Mouse (Mus musculus) neural tube, embryonic 11.5 days (tissue): ENCODE measurements around the gene Prkn. TPM values are rescaled to one million over a fixed set of nuclear protein-coding genes. Genes with fewer than 3 reads are reported as not detected.

Experiments
- ATAC-seq: fragments of 200-750 bp; cut with Nextera tagmentation; 2 replicates; pipeline ENCODE4 v1.8.0; 2017; ENCODE audit warnings: moderate number of reproducible peaks, mild to moderate bottlenecking, moderate TSS enrichment, moderate library complexity; ENCODE audit not compliant: insufficient read depth, low FRiP score, low TSS enrichment
- DNase-seq: peaks from one replicate; pipeline ENCODE4 v3.0.0-alpha.2; 2015; ENCODE audit warnings: low spot score
- H3K27ac ChIP-seq: fragments of 300-500 bp; sonication (generic); 2 replicates; pipeline ENCODE4 v1.5.1; 2014; ENCODE audit warnings: low read depth, mild to moderate bottlenecking, low read length
- H3K27me3 ChIP-seq: fragments of 300-500 bp; sonication (generic); 2 replicates; pipeline ENCODE4 v1.6.1; 2014; ENCODE audit warnings: mild to moderate bottlenecking, low read length, mixed read lengths; ENCODE audit not compliant: control insufficient read depth, insufficient read depth
- H3K36me3 ChIP-seq: fragments of 300-500 bp; sonication (generic); 2 replicates; pipeline ENCODE4 v1.6.1; 2014; ENCODE audit warnings: mild to moderate bottlenecking, low read length, moderate library complexity, mixed read lengths; ENCODE audit not compliant: control insufficient read depth, insufficient read depth
- H3K4me1 ChIP-seq: fragments of 300-500 bp; sonication (generic); 2 replicates; pipeline ENCODE4 v1.6.1; 2014; ENCODE audit warnings: low read length, mixed read lengths; ENCODE audit not compliant: control insufficient read depth, insufficient read depth
- H3K4me2 ChIP-seq: fragments of 300-500 bp; sonication (generic); 2 replicates; pipeline ENCODE4 v1.6.1; 2014; ENCODE audit warnings: low read depth, mild to moderate bottlenecking, moderate library complexity
- H3K4me3 ChIP-seq: fragments of 300-500 bp; sonication (generic); 2 replicates; pipeline ENCODE4 v1.5.1; 2014; ENCODE audit warnings: low read depth, low read length
- H3K9ac ChIP-seq: fragments of 300-500 bp; sonication (generic); 2 replicates; pipeline ENCODE4 v1.6.1; 2014; ENCODE audit warnings: mild to moderate bottlenecking, low read length
- H3K9me3 ChIP-seq: fragments of 300-500 bp; sonication (generic); 2 replicates; pipeline ENCODE4 v1.6.1; 2016; ENCODE audit warnings: low read length; ENCODE audit not compliant: control insufficient read depth
- WGBS: fragments of 180-500 bp; shearing (Covaris S2); extraction: QIAGEN DNeasy Blood & Tissue Kit; methylation state at CpG from one replicate; pipeline ENCODE4 v1.1.7; 2014; 5-methylcytosine and 5-hydroxymethylcytosine counted together
- polyA plus RNA-seq: library from polyadenylated mRNA; unstranded; fragments of >200 nt; fragmentation: Nextera tagmentation; extraction: Ambion mirVana; gene quantifications from 2 replicates; pipeline ENCODE4 v1.2.1, GENCODE M21; 2014

Gene Prkn
- polyA plus RNA-seq, 1 experiment from 2014 or later: 1.4 TPM

DNA sequence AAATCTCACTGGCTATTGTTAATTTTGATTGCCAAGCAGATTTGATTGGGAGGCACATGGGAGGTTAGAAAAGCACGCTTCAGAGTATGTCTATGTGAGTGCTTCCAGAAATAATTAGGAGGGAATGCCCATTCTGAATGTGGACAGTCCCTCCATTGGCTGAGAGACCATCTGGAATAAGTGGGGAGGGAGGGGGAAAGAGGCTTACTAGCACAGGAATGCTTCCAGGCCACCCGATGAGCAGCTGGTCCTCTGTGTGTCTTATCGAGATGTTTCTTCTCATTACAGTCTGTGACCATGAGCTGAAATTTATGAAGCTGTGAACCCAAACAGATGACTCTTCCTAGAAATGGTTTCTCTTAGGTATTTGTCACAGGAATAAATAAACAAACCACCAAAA, 493.6 kb downstream of the Prkn start:
- H3K27ac ChIP-seq: no peak overlapping the region
- H3K4me3 ChIP-seq: no peak overlapping the region
- no peaks in the 10 kb centered on the region for H3K36me3 ChIP-seq
- no peaks in the 10 kb centered on the region for H3K4me1 ChIP-seq
- no peaks in the 10 kb centered on the region for H3K27me3 ChIP-seq
- no peaks in the 10 kb centered on the region for H3K9me3 ChIP-seq
- ATAC-seq (no peak), DNase-seq (no peak)
- 68% methylated on average over 3 of the region's 3 CpGs for WGBS
- H3K4me2 ChIP-seq: no peak overlapping the region
- H3K9ac ChIP-seq: no peak overlapping the region

DNA sequence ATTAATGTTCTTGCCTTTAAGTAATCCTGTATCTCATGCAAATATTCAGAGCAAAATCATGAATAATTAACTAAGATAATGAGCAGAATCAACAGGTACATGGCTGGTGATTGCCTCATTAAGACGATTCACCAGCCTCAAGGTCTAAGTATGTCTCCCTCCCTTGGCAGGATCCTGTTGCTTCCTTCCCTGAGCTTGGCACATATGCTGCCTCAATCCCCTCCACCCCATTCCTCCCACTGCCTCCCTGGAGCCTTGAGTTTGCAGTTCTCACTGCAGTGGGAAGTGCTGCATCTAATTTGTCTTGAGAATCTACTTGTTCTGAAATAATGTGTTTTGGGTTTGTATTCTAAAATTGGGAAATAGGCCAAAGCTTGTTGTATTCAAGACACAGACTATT, 496.0 kb downstream of the Prkn start:
- H3K9ac ChIP-seq: no peak overlapping the region
- no peak overlapping the region for H3K4me3 ChIP-seq
- no peaks in the 10 kb centered on the region for H3K36me3 ChIP-seq
- WGBS: 41% methylated on average over 1 of the region's 1 CpGs
- DNase-seq (no peak), ATAC-seq (no peak)
- H3K9me3 ChIP-seq: no peaks in the 10 kb centered on the region
- no peaks in the 10 kb centered on the region for H3K27me3 ChIP-seq
- no peak overlapping the region for H3K27ac ChIP-seq
- H3K4me1 ChIP-seq: no peaks in the 10 kb centered on the region
- H3K4me2 ChIP-seq: no peak overlapping the region

DNA sequence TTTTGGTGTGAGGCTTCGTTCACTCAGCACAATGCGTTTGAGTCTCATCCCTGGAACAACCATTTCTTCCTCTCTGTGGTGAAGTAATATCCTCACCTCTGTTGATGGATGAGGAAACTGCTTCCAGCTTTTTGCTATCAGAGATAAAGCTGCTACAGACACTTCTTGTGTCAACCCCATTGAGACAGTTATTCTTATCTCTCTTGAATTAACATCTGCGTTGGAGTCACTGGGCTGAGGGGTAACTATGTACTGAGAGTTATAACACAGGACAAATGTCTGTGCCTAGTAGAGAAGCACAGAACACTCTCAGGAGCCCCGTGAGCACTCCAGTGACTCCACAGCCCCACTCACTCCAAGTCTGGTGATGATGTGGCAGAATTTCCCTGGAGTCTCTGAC, 500.2 kb downstream of the Prkn start:
- H3K4me2 ChIP-seq: no peak overlapping the region
- no peaks in the 10 kb centered on the region for H3K27me3 ChIP-seq
- no peak overlapping the region for H3K9ac ChIP-seq
- no peaks in the 10 kb centered on the region for H3K4me1 ChIP-seq
- H3K36me3 ChIP-seq: no peaks in the 10 kb centered on the region
- 72% methylated on average over 4 of the region's 4 CpGs for WGBS
- H3K27ac ChIP-seq: no peak overlapping the region
- ATAC-seq: no peak
- H3K9me3 ChIP-seq: no peaks in the 10 kb centered on the region
- no peak for DNase-seq
- H3K4me3 ChIP-seq: no peak overlapping the region

DNA sequence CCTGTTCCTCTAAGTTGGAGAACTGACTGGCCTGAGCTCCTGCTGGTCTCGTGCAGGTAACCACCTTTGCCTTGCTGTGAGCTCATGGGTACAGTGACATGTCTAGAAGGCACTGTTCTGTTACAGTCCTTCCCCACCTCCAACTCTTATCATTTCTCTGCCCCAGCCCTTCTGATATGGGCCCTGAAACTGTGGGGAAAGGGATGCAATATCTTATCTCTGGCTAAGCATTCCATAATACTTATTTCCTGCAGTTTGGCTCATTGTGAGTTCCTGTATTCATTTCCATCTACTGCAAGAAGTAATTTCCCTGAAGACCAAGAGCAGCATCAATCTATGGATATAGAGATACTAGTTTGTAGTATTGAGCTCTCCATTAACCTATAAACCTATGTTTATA, 506.1 kb downstream of the Prkn start:
- DNase-seq: no peak
- H3K36me3 ChIP-seq: no peaks in the 10 kb centered on the region
- no peaks in the 10 kb centered on the region for H3K9me3 ChIP-seq
- no peak overlapping the region for H3K4me3 ChIP-seq
- WGBS: 89% methylated on average over 1 of the region's 1 CpGs
- ATAC-seq: no peak
- H3K27ac ChIP-seq: no peak overlapping the region
- no peaks in the 10 kb centered on the region for H3K27me3 ChIP-seq
- no peak overlapping the region for H3K9ac ChIP-seq
- H3K4me2 ChIP-seq: no peak overlapping the region
- no peaks in the 10 kb centered on the region for H3K4me1 ChIP-seq

DNA sequence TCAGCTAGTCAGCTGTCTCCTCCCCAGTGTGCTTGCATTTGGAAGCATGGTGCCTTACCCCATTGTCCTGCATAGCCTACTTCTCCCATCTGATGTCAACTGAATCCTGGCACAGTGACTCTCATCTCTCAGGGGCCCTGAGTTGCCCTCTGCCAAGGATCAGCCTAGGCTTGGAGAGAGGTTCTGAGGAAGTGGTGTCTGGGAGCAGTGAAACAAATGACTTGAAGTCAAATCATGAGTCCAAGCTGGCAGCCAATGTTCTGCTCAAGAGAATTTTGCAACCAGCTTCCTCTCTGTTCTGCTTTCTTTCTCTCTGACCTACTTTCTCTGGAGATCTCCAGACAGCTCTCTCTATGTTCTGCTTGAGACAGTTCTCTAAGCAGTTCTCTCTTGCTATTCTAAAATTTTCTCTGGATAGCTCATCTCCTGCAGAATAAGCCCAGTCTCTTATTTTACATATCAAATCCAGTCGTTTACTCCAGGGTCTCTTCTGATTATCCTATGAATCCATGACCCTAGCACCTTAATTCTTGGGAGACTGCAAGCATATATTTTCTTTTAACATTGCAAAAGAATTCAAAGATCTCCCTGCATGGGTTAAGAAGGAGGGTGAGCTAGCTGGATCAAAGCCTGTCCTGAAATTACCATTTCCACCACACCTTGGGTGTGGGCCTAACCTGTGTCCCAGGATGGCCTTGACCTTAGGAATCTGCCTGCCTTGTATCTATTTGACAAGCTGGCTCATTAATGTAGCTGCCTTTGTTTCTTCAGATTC, 512.8 kb downstream of the Prkn start:
- no peak for ATAC-seq
- H3K4me2 ChIP-seq: no peak overlapping the region
- H3K4me1 ChIP-seq: no peaks in the 10 kb centered on the region
- WGBS: 36% methylated on average over 1 of the region's 1 CpGs
- H3K9me3 ChIP-seq: no peaks in the 10 kb centered on the region
- no peaks in the 10 kb centered on the region for H3K36me3 ChIP-seq
- no peaks in the 10 kb centered on the region for H3K27me3 ChIP-seq
- no peak overlapping the region for H3K27ac ChIP-seq
- no peak for DNase-seq
- no peak overlapping the region for H3K9ac ChIP-seq
- H3K4me3 ChIP-seq: no peak overlapping the region

DNA sequence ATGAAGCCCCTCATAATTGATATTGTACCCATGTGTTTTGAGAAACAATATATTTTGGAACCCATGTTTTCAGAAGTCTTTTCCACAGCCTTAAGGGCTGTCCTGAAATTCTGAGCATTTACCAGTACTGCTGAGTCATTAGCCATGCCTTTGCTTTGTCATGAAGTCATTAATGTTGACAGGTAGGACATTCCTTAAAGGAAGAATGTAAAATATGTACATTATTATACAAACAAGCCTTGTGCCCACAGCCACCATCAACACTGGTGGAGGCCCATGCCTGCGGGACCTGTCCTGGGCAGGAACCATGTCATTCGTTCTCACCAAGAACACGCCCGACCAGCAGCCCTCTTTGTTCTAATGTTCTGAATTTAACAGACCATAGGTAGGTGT, 513.4 kb downstream of the Prkn start:
- 95% methylated on average over 4 of the region's 4 CpGs for WGBS
- no peaks in the 10 kb centered on the region for H3K4me1 ChIP-seq

DNA sequence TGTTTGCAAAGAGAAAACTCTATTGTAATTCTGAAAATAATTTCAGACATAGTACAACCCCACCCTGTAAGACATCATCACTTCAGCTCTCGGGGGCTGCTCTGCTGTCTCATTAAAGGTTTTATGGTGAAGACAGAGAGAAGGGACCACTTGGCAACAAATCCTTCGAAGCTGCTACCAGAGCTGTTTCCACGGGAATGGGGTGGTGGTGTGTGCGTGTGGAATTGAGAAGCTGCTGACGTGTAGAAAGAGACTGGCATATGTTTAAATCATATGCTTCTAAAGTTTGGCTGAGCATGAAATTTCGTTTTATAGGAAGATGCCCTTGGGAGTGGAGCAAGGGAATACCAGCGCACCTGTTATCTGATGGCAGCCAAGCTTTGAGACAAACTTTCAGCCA, 514.2 kb downstream of the Prkn start:
- Histone ChIP-seq H3K27ac (no peak overlapping the region), H3K4me2 (no peak overlapping the region), H3K9ac (no peak overlapping the region), H3K4me1 (no peaks in the 10 kb centered on the region), H3K4me3 (no peak overlapping the region), H3K27me3 (no peaks in the 10 kb centered on the region), H3K9me3 (no peaks in the 10 kb centered on the region), H3K36me3 (no peaks in the 10 kb centered on the region)
- DNase-seq: no peak
- WGBS: 77% methylated on average over 7 of the region's 7 CpGs
- no peak for ATAC-seq

More for the DNA sequence above, 513.4 kb downstream of the Prkn start:
- no peak overlapping the region for H3K9ac ChIP-seq
- H3K9me3 ChIP-seq: no peaks in the 10 kb centered on the region
- H3K4me3 ChIP-seq: no peak overlapping the region
- H3K27ac ChIP-seq: no peak overlapping the region
- DNase-seq: no peak
- H3K36me3 ChIP-seq: no peaks in the 10 kb centered on the region
- H3K27me3 ChIP-seq: no peaks in the 10 kb centered on the region
- H3K4me2 ChIP-seq: no peak overlapping the region
- ATAC-seq: no peak

DNA sequence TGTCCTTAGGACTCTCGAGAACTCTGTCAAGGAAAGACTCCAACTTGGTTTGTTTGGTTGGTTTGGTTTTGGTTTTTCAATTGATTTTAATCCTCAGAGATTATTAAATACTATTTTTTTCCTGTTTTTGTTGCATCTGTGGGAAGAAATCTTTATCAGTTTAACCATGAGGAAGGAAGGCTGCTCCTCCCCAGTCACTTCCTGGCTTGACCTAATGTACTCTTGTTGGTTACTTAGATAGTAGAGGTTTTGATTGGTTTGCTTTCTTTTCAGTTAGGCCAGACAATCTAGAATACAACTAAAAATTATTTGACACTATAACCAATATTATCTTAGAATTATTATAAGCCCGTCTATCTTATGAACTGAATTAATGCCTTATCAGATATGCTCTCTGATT, 535.3 kb downstream of the Prkn start:
- Histone ChIP-seq H3K4me3 (no peak overlapping the region), H3K9me3 (no peaks in the 10 kb centered on the region), H3K36me3 (no peaks in the 10 kb centered on the region), H3K4me1 (no peaks in the 10 kb centered on the region), H3K9ac (no peak overlapping the region), H3K27me3 (no peaks in the 10 kb centered on the region), H3K27ac (no peak overlapping the region), H3K4me2 (no peak overlapping the region)
- ATAC-seq (no peak), DNase-seq (no peak)
- 87% methylated on average over 2 of the region's 2 CpGs for WGBS

DNA sequence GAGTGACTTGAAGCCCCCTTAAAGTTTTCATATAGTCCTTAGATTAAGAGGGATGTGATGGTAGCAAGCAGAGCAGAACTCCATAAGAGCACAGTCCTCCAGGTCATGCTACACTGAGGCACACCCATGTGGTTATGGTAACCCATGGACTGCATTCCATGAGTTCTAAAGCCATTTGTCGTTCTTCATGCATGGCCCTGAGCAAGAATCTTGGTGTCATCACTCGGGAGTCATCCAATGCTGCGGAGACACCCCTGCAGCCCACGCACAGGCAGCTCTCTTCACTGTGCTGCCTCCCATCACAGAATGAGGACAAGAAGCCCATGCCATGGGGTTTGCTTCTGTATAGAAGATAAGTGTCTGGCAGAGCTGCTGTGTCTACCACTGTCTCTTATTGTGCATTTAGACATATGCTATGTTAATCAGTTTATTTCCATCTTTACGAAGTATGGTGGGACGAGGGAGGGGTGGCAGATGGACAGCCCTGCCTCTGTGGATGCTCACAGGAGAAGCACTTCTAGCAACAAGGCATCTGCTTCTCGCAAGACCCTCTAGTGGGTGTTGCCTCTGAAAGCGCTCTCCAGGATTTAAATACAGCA, 543.3 kb downstream of the Prkn start:
- Histone ChIP-seq H3K27me3 (no peaks in the 10 kb centered on the region), H3K4me3 (no peak overlapping the region), H3K9me3 (no peaks in the 10 kb centered on the region), H3K9ac (no peak overlapping the region), H3K36me3 (no peaks in the 10 kb centered on the region), H3K4me1 (no peaks in the 10 kb centered on the region), H3K4me2 (no peak overlapping the region), H3K27ac (no peak overlapping the region)
- DNase-seq (no peak), ATAC-seq (no peak)
- WGBS: 94% methylated on average over 8 of the region's 8 CpGs
